Mouse (Mus musculus): ENCODE results near the gene Mtus2.

GRCm38 (mm10) chr5:148224004-148224403 is 266.9 kb downstream of the Mtus2 start:
- TF ChIP-seq USF1 (IDR thresholded peaks at IDR 0.05; ENCODE audit: low read depth, low read length) (no peak), CTCF (IDR thresholded peaks at IDR 0.05 in 2 of 3, conservative IDR thresholded peaks at IDR 0.05 in 1 of 3; ENCODE audit: control insufficient read depth in 1 of 3, insufficient read depth in 1 of 3, low read depth in 2 of 3, low read length in 3 of 3, poor library complexity in 1 of 3, severe bottlenecking in 1 of 3) (no peak), MAFK (IDR thresholded peaks at IDR 0.05; ENCODE audit: borderline replicate concordance, low read depth, low read length) (no peak), TAL1 (IDR thresholded peaks at IDR 0.05; ENCODE audit: low read length) (no peak), KAT2A (conservative IDR thresholded peaks at IDR 0.05; ENCODE audit: low read depth, low read length) (no peak), ZC3H11A (IDR thresholded peaks at IDR 0.05; ENCODE audit: low read depth, low read length) (no peak), POLR2A (IDR thresholded peaks at IDR 0.05; ENCODE audit: control insufficient read depth in 1 of 2, insufficient read depth in 1 of 2, low read depth in 1 of 2, low read length in 2 of 2, poor library complexity in 1 of 2) (no peak), EP300 (IDR thresholded peaks at IDR 0.05; ENCODE audit: low read depth in 1 of 2, low read length in 2 of 2) (no peak), MYC (IDR thresholded peaks at IDR 0.05; ENCODE audit: low read depth, low read length) (no peak)
